Mouse (Mus musculus): ENCODE results near the gene Urod.

The Urod gene

DNA sequence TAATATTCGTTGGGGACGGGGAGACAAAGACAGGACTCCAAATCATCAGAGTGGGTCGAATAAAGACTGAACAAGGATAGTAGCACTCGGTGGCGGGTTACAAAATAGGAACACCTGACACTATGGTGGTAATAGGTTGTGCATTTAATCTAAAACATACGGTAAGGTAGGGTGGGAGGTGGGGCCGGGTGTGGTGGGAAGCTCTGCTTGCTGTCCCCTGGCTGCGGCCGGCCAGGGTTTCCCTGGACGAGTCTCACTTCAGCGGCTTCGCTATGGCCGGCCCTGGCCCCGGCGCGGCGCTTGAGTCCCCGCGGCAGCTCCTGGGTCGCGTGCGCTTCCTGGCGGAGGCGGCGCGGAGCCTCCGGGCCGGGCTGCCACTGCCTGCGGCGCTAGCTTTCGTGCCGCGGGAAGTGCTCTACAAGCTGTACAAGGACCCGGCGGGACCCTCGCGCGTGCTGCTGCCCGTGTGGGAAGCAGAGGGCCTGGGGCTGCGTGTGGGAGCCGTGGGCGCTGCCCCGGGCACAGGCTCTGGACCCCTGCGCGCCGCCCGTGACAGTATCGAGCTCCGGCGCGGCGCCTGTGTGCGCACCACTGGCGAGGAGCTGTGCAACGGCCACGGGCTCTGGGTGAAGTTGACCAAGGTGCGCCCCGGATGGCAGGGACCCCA lies 1.1 kb upstream of the Urod start, which contains the start of gene Hectd3:
Gene Hectd3, plus strand, starts transcription at position 187 of the 667 bp plus-strand sequence.
- peak in 1 of 2 experiments; percentile 40 for DNase-seq (ENCODE audit: low spot score in 2 of 2)

GRCm38 (mm10) chr4:116991366-116991765 lies 2.8 kb downstream of the Urod start:
- peak; percentile 61 to 81 for DNase-seq (ENCODE audit: low spot score in 2 of 2)

DNA sequence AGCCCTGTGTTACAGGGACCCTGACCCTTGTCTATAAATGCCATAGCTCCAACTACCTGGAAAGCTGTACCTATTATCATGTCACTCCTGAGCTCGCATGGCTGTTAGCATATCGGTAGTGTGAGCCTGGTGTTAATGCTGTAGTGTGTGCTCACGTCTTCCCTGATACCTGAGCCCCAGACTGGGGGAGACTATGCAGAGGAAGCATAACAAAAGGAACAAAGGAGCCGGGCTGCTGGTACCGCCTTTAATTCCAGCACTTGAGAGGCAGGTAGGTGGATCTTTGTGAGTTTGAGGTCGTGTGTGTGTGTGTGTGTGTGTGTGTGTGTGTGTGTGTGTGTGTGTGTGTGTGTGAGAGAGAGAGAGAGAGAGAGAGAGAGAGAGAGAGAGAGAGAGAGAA lies 4.5 kb downstream of the Urod start:
- no peak for DNase-seq (ENCODE audit: low spot score in 2 of 2)

DNA sequence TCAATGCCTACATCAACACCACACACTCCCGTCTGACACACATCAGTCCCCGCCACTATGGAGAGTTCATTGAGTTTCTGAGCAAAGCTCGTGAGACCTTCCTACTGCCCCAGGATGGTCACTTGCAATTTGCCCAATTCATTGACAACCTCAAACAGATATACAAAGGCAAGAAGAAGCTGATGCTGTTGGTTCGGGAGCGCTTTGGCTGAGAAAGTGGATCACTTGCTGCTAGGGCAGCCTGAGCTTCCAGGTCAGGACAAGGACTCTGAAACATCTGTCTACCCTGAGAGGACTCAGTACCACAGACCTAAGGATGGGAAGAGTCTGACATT lies 7.1 kb downstream of the Urod start:
- no peak for DNase-seq (ENCODE audit: low spot score in 2 of 2)

GRCm38 (mm10) chr4:116986400-116987121 lies 7.7 kb downstream of the Urod start:
- peak; percentile 57 to 67 for DNase-seq (ENCODE audit: low spot score in 2 of 2)

DNA sequence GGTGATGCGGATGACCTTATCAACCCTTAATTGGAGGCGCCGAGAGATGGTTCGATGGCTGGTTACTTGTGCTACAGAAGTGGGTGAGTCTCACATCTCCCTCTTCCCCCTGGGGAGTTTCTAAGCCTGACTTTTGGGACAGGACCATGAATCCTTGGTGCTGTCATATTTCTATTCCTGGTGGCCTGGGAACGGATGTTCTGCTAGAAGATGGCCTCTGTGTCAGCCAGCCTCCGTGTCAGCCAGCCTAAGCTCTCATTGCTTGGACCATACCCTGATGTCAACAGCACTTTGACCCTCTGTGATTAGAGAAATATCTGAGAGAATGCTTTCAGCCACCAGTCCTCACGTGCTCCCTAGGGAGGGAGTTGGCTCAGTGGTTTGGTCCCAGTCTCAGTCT lies 8.5 kb downstream of the Urod start:
- DNase-seq (ENCODE audit: low spot score in 2 of 2), result no peak

DNA sequence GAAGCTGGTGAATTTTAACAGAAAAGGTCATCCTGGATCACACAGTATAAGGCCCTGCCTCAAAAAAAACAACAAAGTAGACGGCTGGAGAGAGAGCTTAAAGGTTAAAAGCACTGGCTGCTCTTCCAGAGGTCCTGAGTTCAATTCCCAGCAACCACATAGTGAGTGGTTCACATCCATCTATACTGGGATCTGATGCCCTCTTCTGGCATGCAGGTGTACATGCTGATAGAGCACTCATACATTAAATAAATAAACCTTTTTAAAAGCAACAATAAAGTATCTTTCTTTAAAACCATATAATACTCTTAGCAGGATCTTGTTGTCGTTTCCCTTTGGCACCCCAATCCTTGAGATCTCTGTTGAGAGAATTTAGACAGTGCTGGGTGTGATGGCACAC lies 17.7 kb downstream of the Urod start:
- DNase-seq (ENCODE audit: low spot score in 2 of 2), result no peak

DNA sequence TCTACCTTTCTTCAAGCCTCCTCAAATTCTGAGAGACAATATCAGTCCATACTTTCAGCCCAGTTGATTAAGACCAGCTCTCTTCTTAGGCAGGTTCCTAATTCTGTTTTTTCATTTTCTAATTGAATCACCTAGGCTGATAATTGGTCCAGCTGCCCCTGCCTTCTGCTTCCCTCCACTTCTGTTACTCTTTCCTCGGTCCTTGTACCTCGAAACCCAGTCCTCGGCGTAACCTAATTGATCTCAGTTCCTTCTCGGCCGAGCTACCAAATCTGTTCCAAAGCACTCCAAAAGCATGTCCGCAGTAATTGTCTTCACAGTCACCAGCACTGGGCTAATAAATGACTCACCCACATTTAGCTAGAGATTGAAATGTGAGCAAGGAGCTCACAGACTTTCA lies 39.3 kb downstream of the Urod start:
- DNase-seq (ENCODE audit: low spot score in 2 of 2), result no peak

DNA sequence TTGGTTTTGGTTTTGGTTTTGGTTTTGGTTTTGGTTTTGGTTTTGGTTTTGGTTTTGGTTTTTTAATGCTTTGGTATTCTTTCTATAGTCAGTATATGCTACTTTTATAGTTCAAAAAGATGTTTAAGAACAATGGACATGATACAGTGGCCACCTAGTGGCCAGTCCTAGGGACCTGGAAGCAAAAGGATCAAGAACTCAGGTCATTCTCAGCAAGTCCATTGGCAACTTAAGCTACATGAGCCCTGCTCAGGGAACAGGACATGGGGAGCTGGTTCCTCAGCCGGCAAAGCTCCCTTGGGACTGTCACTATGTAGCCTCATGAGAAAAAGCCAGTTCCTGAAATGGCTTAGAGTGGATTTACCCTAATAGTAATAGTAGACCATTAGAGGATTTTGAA lies 42.6 kb downstream of the Urod start:
- DNase-seq (ENCODE audit: low spot score in 2 of 2), result no peak

DNA sequence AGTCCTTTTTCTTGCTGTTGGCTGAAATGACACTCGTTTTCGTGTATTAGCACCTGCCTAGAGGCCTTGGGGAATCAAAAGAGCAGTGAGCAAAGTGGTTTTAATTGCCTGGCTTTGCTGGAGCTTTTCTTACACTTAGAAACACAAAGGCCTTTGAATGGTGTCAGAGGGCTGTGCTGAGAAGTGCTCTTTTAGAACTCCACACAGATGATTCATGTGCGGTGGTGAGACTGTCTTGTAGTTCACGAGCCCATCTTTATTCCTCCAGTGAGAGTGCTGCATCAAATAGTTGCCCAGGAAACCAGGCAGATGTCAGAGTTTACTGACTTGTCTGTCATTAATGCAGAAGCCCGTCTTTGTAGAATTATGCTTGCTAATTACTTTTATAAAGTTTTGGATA lies 50.2 kb downstream of the Urod start:
- DNase-seq (ENCODE audit: low spot score in 2 of 2), result no peak

- DNase-seq (ENCODE audit: low spot score in 2 of 2), result no peak
These were observed 51.5 kb downstream of the Urod start for GRCm38 (mm10) chr4:116942695-116943094.

Data from frontal cortex, postnatal 14 days (tissue).